Mouse (Mus musculus): ENCODE data around the gene Tmem141.
A peak's percentile ranks its signal among the peaks of the same experiment; 100 is the strongest.

The Tmem141 gene

GRCm38 (mm10) chr2:25621229-25622200, at the start of gene Tmem141:
TSS of gene Tmem141 (minus strand) at chr2:25622005.
- peak; percentile 91 for DNase-seq

- no peak for DNase-seq
Measured at GRCm38 (mm10) chr2:25666516-25666915, 44.7 kb upstream of the Tmem141 start.

- DNase-seq = no peak
Measured at GRCm38 (mm10) chr2:25664125-25664524, 42.3 kb upstream of the Tmem141 start.

- no peak for DNase-seq
Measured at GRCm38 (mm10) chr2:25663511-25663910, 41.7 kb upstream of the Tmem141 start.

GRCm38 (mm10) chr2:25661245-25661970, 39.6 kb upstream of the Tmem141 start:
- DNase-seq = no peak

GRCm38 (mm10) chr2:25660279-25660678, 38.5 kb upstream of the Tmem141 start:
- no peak for DNase-seq

GRCm38 (mm10) chr2:25657652-25658051, 35.8 kb upstream of the Tmem141 start, which contains the start of gene Lcn5:
TSS of gene Lcn5 (plus strand) at chr2:25657952.
- no peak for DNase-seq

GRCm38 (mm10) chr2:25657246-25657645, 35.4 kb upstream of the Tmem141 start:
- DNase-seq = peak; percentile 17

GRCm38 (mm10) chr2:25656691-25657090, 34.9 kb upstream of the Tmem141 start:
- DNase-seq = no peak

GRCm38 (mm10) chr2:25654502-25654901, 32.7 kb upstream of the Tmem141 start:
- no peak for DNase-seq

- no peak for DNase-seq
Measured at GRCm38 (mm10) chr2:25652902-25653301, 31.1 kb upstream of the Tmem141 start, which contains the start of gene Lcn8. TSS of gene Lcn8 (plus strand) at chr2:25653120.

- no peak for DNase-seq
Measured at GRCm38 (mm10) chr2:25639890-25640289, 18.1 kb upstream of the Tmem141 start.

- DNase-seq = no peak
Measured at GRCm38 (mm10) chr2:25634046-25634445, 12.2 kb upstream of the Tmem141 start.

GRCm38 (mm10) chr2:25633616-25634015, 11.8 kb upstream of the Tmem141 start:
- no peak for DNase-seq

GRCm38 (mm10) chr2:25628738-25629137, 6.9 kb upstream of the Tmem141 start:
- no peak for DNase-seq

- DNase-seq = no peak
Measured at GRCm38 (mm10) chr2:25627811-25628210, 6.0 kb upstream of the Tmem141 start, which contains the start of gene Fcna. TSS of gene Fcna (minus strand) at chr2:25628030.

GRCm38 (mm10) chr2:25625986-25626385, 4.2 kb upstream of the Tmem141 start:
- DNase-seq = peak; percentile 2

- no peak for DNase-seq
Measured at GRCm38 (mm10) chr2:25620852-25621228, 965 bp downstream of the Tmem141 start.

GRCm38 (mm10) chr2:25620386-25620785, 1.4 kb downstream of the Tmem141 start:
- no peak for DNase-seq

GRCm38 (mm10) chr2:25617578-25617977, 4.2 kb downstream of the Tmem141 start, which contains the start of gene Ccdc183:
TSS of gene Ccdc183 (minus strand) at chr2:25617678.
- DNase-seq = no peak

- DNase-seq = no peak
Measured at GRCm38 (mm10) chr2:25616398-25616797, 5.4 kb downstream of the Tmem141 start.

- no peak for DNase-seq
Measured at GRCm38 (mm10) chr2:25608671-25609070, 13.1 kb downstream of the Tmem141 start.
